Mouse (Mus musculus): ENCODE measurements at regions not wholly inside any gene's neighbourhood (a gene's known extent, or its start where the extent isn't known, plus 50 kb on each side); places are given as distances from the start of the nearest gene placed in this dataset.

DNA sequence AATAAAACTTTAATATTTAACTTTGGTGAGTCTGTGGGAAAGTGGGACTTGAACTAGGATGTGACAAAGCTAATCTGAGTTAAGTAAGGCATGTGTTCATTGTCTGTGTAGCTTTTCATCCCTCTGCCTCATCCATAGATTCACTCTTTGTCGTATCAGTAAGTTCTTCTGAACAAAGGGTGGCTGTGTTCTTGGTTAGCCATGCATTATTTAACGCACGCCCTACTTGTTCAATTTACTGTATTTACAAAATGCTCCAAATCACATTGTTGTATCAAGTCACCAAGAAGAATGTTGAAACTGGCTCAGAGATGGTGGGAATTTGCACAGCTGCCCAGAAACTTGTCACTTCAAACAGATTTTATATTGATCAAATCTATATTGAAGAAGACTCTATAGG, 132.2 kb upstream of the Meis1 start:
- Histone ChIP-seq H3K9me3 (replicated peaks) (no peaks in the 10 kb centered on the region), H3K27me3 (no peaks in the 10 kb centered on the region), H3K4me3 (replicated peaks) (no peak overlapping the region), H3K27ac (replicated peaks) (no peak overlapping the region), H3K36me3 (no peaks in the 10 kb centered on the region), H3K4me1 (no peaks in the 10 kb centered on the region), H3K9ac (no peak overlapping the region), H3K4me2 (replicated peaks) (no peak overlapping the region)
- WGBS: 69% methylated on average over 3 of the region's 3 CpGs
- no peak for ATAC-seq (ENCODE audit: insufficient number of reproducible peaks, low FRiP score, low TSS enrichment, low read depth)

DNA sequence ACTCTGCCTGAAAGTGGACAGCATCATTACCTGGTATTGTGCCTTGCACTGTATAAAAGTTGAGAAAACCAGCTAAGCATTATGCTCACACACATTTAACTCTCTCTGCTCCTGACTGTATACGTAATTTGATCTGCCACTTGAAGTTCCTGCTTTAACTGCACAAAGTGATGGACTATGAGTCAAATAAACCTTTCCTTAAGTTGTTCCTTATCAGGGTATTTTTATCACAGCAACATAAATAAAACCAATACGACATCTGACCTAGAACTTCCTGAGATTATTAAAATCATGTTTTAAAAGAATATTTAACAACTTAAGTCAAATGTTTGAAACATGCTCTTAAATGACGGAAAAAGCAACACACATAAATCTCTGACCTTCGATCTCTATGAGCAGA, 134.9 kb upstream of the Meis1 start:
- H3K27ac ChIP-seq (replicated peaks): no peak overlapping the region
- no peak overlapping the region for H3K9ac ChIP-seq
- 69% methylated on average over 4 of the region's 4 CpGs for WGBS
- no peaks in the 10 kb centered on the region for H3K36me3 ChIP-seq
- H3K4me2 ChIP-seq (replicated peaks): no peak overlapping the region
- no peak for ATAC-seq (ENCODE audit: insufficient number of reproducible peaks, low FRiP score, low TSS enrichment, low read depth)
- H3K27me3 ChIP-seq: no peaks in the 10 kb centered on the region
- no peaks in the 10 kb centered on the region for H3K9me3 ChIP-seq (replicated peaks)
- H3K4me3 ChIP-seq (replicated peaks): no peak overlapping the region
- H3K4me1 ChIP-seq: no peaks in the 10 kb centered on the region

- H3K9me3 ChIP-seq (replicated peaks): no peaks in the 10 kb centered on the region
- WGBS: 78% methylated on average over 4 of the region's 4 CpGs
- no peaks in the 10 kb centered on the region for H3K4me1 ChIP-seq
- H3K27me3 ChIP-seq: no peaks in the 10 kb centered on the region
- no peak overlapping the region for H3K27ac ChIP-seq (replicated peaks)
- no peak overlapping the region for H3K9ac ChIP-seq
- no peak overlapping the region for H3K4me2 ChIP-seq (replicated peaks)
- H3K36me3 ChIP-seq: no peaks in the 10 kb centered on the region
- H3K4me3 ChIP-seq (replicated peaks): no peak overlapping the region
- ATAC-seq (ENCODE audit: insufficient number of reproducible peaks, low FRiP score, low TSS enrichment, low read depth): no peak
These were observed 136.2 kb upstream of the Meis1 start for GRCm38 (mm10) chr11:19154813-19155616.

DNA sequence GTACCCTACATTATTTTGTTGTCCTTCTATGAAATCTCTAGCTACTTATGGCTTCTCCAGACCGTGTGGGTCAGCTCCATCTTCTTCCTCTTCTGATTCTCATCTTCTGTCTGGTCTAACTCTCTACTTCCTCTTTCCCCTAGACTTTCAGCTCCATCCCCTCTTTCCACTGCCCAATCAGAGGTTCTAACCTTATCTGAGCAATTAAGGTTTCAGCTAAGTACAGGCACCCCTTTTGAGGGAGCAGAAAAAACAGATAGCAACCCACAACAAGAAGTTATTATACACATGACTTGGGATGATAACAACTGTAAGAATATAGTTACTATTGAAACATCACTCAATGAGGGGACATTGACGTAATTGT, 136.8 kb upstream of the Meis1 start:
- WGBS: 74% methylated on average over 2 of the region's 2 CpGs
- H3K27me3 ChIP-seq: no peaks in the 10 kb centered on the region
- no peak overlapping the region for H3K4me2 ChIP-seq (replicated peaks)
- no peak overlapping the region for H3K4me3 ChIP-seq (replicated peaks)
- no peak overlapping the region for H3K9ac ChIP-seq
- H3K4me1 ChIP-seq: no peaks in the 10 kb centered on the region
- no peaks in the 10 kb centered on the region for H3K36me3 ChIP-seq
- H3K9me3 ChIP-seq (replicated peaks): no peaks in the 10 kb centered on the region
- ATAC-seq (ENCODE audit: insufficient number of reproducible peaks, low FRiP score, low TSS enrichment, low read depth): no peak
- no peak overlapping the region for H3K27ac ChIP-seq (replicated peaks)

DNA sequence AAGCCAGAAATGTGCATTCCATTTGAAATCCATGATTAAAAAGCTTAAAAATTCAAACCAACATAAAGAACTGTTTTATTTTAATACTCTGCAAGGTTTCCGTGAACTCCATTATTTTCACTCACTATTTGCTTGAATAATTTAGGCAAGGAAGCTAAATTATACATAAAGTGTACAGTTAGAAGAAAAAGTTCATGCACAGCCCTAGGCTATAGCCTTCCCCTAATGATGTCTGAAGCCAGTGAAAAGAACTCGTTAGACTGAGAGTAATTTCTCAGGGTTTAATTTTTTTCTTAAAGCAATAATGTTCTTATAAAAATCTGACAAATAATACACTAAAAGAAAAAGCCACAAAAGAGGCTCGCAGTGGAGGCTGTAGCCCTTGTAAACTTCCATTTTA, 141.4 kb upstream of the Meis1 start:
- WGBS: 28% methylated on average over 3 of the region's 3 CpGs
- Histone ChIP-seq H3K36me3 (no peaks in the 10 kb centered on the region), H3K27me3 (no peaks in the 10 kb centered on the region), H3K27ac (replicated peaks) (no peak overlapping the region), H3K4me1 (no peaks in the 10 kb centered on the region), H3K9me3 (replicated peaks) (no peaks in the 10 kb centered on the region), H3K4me3 (replicated peaks) (no peak overlapping the region), H3K9ac (no peak overlapping the region), H3K4me2 (replicated peaks) (no peak overlapping the region)
- no peak for ATAC-seq (ENCODE audit: insufficient number of reproducible peaks, low FRiP score, low TSS enrichment, low read depth)

- H3K4me2 ChIP-seq (replicated peaks): no peak overlapping the region
- no peak overlapping the region for H3K4me3 ChIP-seq (replicated peaks)
- no peaks in the 10 kb centered on the region for H3K36me3 ChIP-seq
- 42% methylated on average over 5 of the region's 5 CpGs for WGBS
- H3K27me3 ChIP-seq: no peaks in the 10 kb centered on the region
- no peak overlapping the region for H3K9ac ChIP-seq
- no peak for ATAC-seq (ENCODE audit: insufficient number of reproducible peaks, low FRiP score, low TSS enrichment, low read depth)
- H3K27ac ChIP-seq (replicated peaks): 0 out of 2 replicates have a peak overlapping the region, but pooled peaks have one; percentile 4
- H3K9me3 ChIP-seq (replicated peaks): no peaks in the 10 kb centered on the region
- H3K4me1 ChIP-seq: no peaks in the 10 kb centered on the region
These were observed 141.9 kb upstream of the Meis1 start for GRCm38 (mm10) chr11:19160669-19161068.

DNA sequence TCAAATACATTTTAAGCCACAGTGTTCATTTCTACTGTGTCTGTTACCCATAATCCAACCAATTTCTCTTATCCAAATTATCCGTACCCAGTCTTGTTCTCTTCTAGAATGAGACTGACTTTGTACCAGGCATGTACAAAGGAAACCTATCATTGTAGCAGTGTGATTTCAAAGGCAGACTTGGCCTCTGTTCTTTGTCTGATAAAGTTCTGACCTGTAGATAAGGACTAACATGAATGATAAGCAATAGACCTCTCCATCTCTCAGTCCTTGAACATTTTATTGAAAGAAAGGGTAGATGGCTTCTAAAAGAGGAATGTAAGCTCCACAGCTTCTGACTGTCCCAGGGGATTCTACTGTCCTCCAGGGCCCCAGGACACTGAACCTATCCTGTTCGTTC, 152.2 kb upstream of the Meis1 start:
- Histone ChIP-seq H3K36me3 (no peaks in the 10 kb centered on the region), H3K27me3 (no peaks in the 10 kb centered on the region), H3K9me3 (replicated peaks) (no peaks in the 10 kb centered on the region), H3K4me1 (no peaks in the 10 kb centered on the region), H3K4me2 (replicated peaks) (no peak overlapping the region), H3K9ac (no peak overlapping the region), H3K4me3 (replicated peaks) (no peak overlapping the region), H3K27ac (replicated peaks) (no peak overlapping the region)
- no peak for ATAC-seq (ENCODE audit: insufficient number of reproducible peaks, low FRiP score, low TSS enrichment, low read depth)
- 82% methylated on average over 2 of the region's 2 CpGs for WGBS

DNA sequence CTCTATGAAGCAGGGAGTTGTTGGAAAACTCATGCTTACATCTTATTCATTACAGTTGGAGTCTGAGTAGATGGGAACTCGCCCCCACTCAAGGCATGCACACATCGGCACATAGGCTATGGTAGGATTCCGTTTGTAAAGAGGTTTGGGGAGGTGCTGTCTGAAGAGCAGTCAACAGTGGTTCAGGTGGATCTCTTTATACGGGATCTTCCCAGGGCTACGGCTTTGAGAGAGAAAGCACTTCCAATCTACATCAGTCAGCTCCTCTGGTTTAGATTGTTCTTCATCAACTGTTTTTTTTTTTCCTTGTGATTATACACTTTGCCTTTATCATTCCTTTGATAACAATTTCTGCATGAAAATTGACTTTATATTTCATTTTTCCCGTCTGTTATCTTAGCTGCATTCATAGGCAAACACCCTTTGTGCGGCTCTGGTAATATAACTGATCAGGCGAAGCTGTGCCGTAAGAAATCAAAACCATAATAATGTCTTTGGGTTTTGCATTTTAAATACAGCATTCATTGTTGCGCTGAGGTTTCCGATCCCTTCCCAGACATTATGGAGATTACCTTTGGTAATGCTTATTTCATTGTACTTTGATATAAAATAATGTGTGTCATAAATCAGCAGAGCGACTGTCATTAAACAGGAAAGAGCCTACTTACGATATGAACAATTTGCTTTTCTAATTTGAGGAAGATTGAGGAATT, 155.7 kb upstream of the Meis1 start:
- no peaks in the 10 kb centered on the region for H3K9me3 ChIP-seq (replicated peaks)
- ATAC-seq (ENCODE audit: insufficient number of reproducible peaks, low FRiP score, low TSS enrichment, low read depth): no peak
- H3K36me3 ChIP-seq: no peaks in the 10 kb centered on the region
- H3K4me1 ChIP-seq: no peaks in the 10 kb centered on the region
- no peak overlapping the region for H3K9ac ChIP-seq
- no peaks in the 10 kb centered on the region for H3K27me3 ChIP-seq
- H3K4me2 ChIP-seq (replicated peaks): no peak overlapping the region
- no peak overlapping the region for H3K4me3 ChIP-seq (replicated peaks)
- 75% methylated on average over 13 of the region's 13 CpGs for WGBS
- no peak overlapping the region for H3K27ac ChIP-seq (replicated peaks)

- H3K9ac ChIP-seq: no peak overlapping the region
- no peak overlapping the region for H3K27ac ChIP-seq (replicated peaks)
- 88% methylated on average over 1 of the region's 1 CpGs for WGBS
- no peak overlapping the region for H3K4me3 ChIP-seq (replicated peaks)
- no peaks in the 10 kb centered on the region for H3K27me3 ChIP-seq
- H3K4me2 ChIP-seq (replicated peaks): no peak overlapping the region
- H3K36me3 ChIP-seq: no peaks in the 10 kb centered on the region
- no peaks in the 10 kb centered on the region for H3K9me3 ChIP-seq (replicated peaks)
- no peaks in the 10 kb centered on the region for H3K4me1 ChIP-seq
- ATAC-seq (ENCODE audit: insufficient number of reproducible peaks, low FRiP score, low TSS enrichment, low read depth): no peak
These were observed 160.5 kb upstream of the Meis1 start for GRCm38 (mm10) chr11:19179290-19179689.

DNA sequence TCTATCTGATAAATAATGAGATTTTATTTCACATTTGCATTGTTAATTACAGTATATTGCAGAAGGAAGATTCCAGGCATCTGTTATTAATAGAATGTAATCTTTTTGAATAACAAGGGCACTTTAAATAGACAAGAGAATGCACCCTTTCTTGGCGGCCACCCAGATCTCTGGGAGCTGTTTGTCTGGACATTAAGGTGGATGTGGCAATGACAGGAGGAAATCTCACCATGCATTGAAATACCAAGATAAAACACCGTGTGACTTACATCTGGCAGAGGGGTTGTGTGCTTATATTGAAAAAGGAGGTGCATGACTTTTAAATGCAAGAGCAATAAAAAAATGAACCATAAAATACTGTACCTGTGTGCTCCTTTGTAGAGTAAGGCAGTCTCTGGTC, 171.0 kb upstream of the Meis1 start:
- 45% methylated on average over 2 of the region's 2 CpGs for WGBS
- no peaks in the 10 kb centered on the region for H3K4me1 ChIP-seq

GRCm38 (mm10) chr11:19194464-19194863, 175.7 kb upstream of the Meis1 start:
- no peaks in the 10 kb centered on the region for H3K27me3 ChIP-seq
- H3K9ac ChIP-seq: no peak overlapping the region
- H3K4me3 ChIP-seq (replicated peaks): no peak overlapping the region
- 55% methylated on average over 1 of the region's 1 CpGs for WGBS
- ATAC-seq (ENCODE audit: insufficient number of reproducible peaks, low FRiP score, low TSS enrichment, low read depth): no peak
- H3K4me2 ChIP-seq (replicated peaks): no peak overlapping the region
- H3K27ac ChIP-seq (replicated peaks): no peak overlapping the region
- H3K4me1 ChIP-seq: no peaks in the 10 kb centered on the region
- no peaks in the 10 kb centered on the region for H3K36me3 ChIP-seq
- no peaks in the 10 kb centered on the region for H3K9me3 ChIP-seq (replicated peaks)

More for the DNA sequence above, 171.0 kb upstream of the Meis1 start:
- Histone ChIP-seq H3K27me3 (no peaks in the 10 kb centered on the region), H3K9ac (no peak overlapping the region), H3K4me3 (replicated peaks) (no peak overlapping the region), H3K36me3 (no peaks in the 10 kb centered on the region), H3K9me3 (replicated peaks) (no peaks in the 10 kb centered on the region), H3K27ac (replicated peaks) (no peak overlapping the region), H3K4me2 (replicated peaks) (no peak overlapping the region)
- no peak for ATAC-seq (ENCODE audit: insufficient number of reproducible peaks, low FRiP score, low TSS enrichment, low read depth)

DNA sequence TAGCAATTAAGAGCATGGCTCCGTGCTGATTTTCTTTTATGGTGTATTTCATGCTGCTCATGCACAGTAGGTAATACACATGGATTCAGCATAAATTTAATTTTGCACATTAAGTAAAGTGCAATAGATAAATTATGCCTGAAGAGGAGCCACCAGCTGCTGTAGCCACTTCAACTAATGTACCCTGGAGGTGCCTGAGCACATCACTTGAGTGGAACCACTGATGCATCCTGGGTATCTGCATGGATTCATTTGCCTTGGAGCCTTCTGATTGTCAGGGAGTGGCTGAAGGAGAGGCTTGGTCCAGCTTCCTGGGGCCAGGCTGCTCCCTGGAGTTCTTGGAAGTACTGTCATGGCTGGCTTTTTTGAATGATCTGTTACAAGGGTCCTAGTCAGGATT, 179.0 kb upstream of the Meis1 start:
- Histone ChIP-seq H3K9ac (no peak overlapping the region), H3K27me3 (no peaks in the 10 kb centered on the region), H3K27ac (replicated peaks) (no peak overlapping the region), H3K36me3 (no peaks in the 10 kb centered on the region), H3K4me3 (replicated peaks) (no peak overlapping the region), H3K9me3 (replicated peaks) (no peaks in the 10 kb centered on the region), H3K4me2 (replicated peaks) (no peak overlapping the region), H3K4me1 (no peaks in the 10 kb centered on the region)
- ATAC-seq (ENCODE audit: insufficient number of reproducible peaks, low FRiP score, low TSS enrichment, low read depth): no peak
- 90% methylated on average over 1 of the region's 1 CpGs for WGBS
